ENCODE assay signal across 12 mouse cellular contexts in the genomic region with DNA sequence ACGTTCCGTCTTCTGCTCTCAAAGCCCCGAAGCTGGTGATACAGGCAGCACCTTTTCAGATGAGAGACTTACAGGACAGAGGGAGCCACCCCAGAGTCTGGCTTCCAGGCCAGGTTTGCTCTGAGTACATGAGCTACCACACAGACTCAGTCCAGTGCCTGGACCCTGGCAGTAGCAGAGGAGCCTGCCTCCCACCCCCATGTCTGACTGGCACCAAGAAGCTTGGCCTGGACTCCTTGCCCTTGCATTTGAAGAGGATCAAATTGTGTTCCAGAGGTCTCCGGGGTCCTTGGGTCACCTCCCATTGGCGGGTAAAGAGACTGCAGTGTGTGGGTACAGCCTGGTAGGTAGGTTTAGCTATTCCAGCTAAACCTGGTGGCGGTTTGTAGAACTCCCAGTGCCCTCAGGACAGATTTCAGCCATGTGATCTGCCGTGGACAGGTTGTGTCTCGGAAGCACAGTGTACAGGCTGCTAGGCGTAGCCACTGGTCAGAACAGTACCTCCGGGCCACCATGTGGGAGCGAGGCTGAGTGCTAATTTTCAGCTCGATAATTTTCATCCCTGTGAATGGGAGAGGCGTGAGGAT. TPM values are rescaled to one million over a fixed set of nuclear protein-coding genes. Genes with fewer than 3 reads are reported as not detected.
DNase-seq lines count a peak whose midpoint lies in the region; ATAC-seq and TF ChIP-seq lines count a peak whose summit lies in the region.
"Had no signal": no experiment of that assay in that cellular context is flagged by ENCODE, and none has a peak within 500 bp of the region (broad histone marks: within the 10 kb centered on the region; RNA-seq: fewer than 3 reads in every experiment).

No protein-coding gene starts in this region.

- TF ChIP-seq CTCF in midbrain, postnatal 0 days (IDR thresholded peaks at IDR 0.05) = no peak; the same call in 1 of the 2 replicates
- no peak for TF ChIP-seq CTCF in stomach, postnatal 0 days (IDR thresholded peaks at IDR 0.05; ENCODE audit: low read depth)

- 92% methylated on average over 13 of the region's 13 CpGs for WGBS in hindbrain, embryonic 12.5 days
- 94% methylated on average over 13 of the region's 13 CpGs for WGBS in hindbrain, embryonic 11.5 days
- 88% methylated on average over 13 of the region's 13 CpGs for WGBS in midbrain, embryonic 15.5 days
- 90% methylated on average over 13 of the region's 13 CpGs for WGBS in midbrain, postnatal 0 days
- WGBS in stomach, postnatal 0 days = 81% methylated on average over 13 of the region's 13 CpGs

- ATAC-seq in hindbrain, embryonic 12.5 days (ENCODE audit: low FRiP score) = no peak
- no peak for ATAC-seq in hindbrain, embryonic 11.5 days (ENCODE audit: low FRiP score)
- ATAC-seq in midbrain, embryonic 15.5 days (replicated peaks) = no peak
- ATAC-seq in midbrain, postnatal 0 days (ENCODE audit: low FRiP score) = no peak
- peak; percentile 27; the same call in 1 of the 2 replicates for ATAC-seq in stomach, postnatal 0 days (ENCODE audit: low FRiP score, low TSS enrichment)

- no peaks in the 10 kb centered on the region; the same call in 1 of the 2 replicates for H3K4me1 ChIP-seq in hindbrain, embryonic 12.5 days
- H3K4me1 ChIP-seq in hindbrain, embryonic 11.5 days (replicated peaks; ENCODE audit: control insufficient read depth, insufficient read depth, low read length) = no peaks in the 10 kb centered on the region
- peaks cover 16% of the 10 kb centered on the region; the same call in 1 of the 2 replicates for H3K4me1 ChIP-seq in midbrain, embryonic 15.5 days
- H3K4me1 ChIP-seq in midbrain, postnatal 0 days (ENCODE audit: insufficient read depth, low read length) = no peaks in the 10 kb centered on the region
- H3K4me1 ChIP-seq in stomach, postnatal 0 days (replicated peaks; ENCODE audit: control insufficient read depth, insufficient read depth) = 0 out of 2 replicates have a peak, but pooled peaks cover 2% of the 10 kb centered on the region

- H3K27me3 ChIP-seq in hindbrain, embryonic 12.5 days = no peaks in the 10 kb centered on the region
- no peaks in the 10 kb centered on the region for H3K27me3 ChIP-seq in hindbrain, embryonic 11.5 days (ENCODE audit: control insufficient read depth, insufficient read depth, low read length)
- H3K27me3 ChIP-seq in midbrain, embryonic 15.5 days (replicated peaks) = no peaks in the 10 kb centered on the region
- H3K27me3 ChIP-seq in midbrain, postnatal 0 days (ENCODE audit: insufficient read depth, low read length) = no peaks in the 10 kb centered on the region
- no peaks in the 10 kb centered on the region for H3K27me3 ChIP-seq in stomach, postnatal 0 days (ENCODE audit: control insufficient read depth, insufficient read depth, low read length)

- no peak overlapping the region for H3K4me3 ChIP-seq in hindbrain, embryonic 12.5 days
- no peak overlapping the region for H3K4me3 ChIP-seq in hindbrain, embryonic 11.5 days (ENCODE audit: low read depth, low read length)
- H3K4me3 ChIP-seq in midbrain, embryonic 15.5 days = no peak overlapping the region
- H3K4me3 ChIP-seq in midbrain, postnatal 0 days (ENCODE audit: low read depth, low read length) = no peak overlapping the region
- no peak overlapping the region for H3K4me3 ChIP-seq in stomach, postnatal 0 days (ENCODE audit: low read depth, low read length)

- peak overlapping the region; percentile 55; the same call in 1 of the 2 replicates for H3K27ac ChIP-seq in hindbrain, embryonic 12.5 days
- no peak overlapping the region for H3K27ac ChIP-seq in hindbrain, embryonic 11.5 days (ENCODE audit: low read depth, low read length)
- peak overlapping the region; percentile 28; the same call in 1 of the 2 replicates for H3K27ac ChIP-seq in midbrain, embryonic 15.5 days
- no peak overlapping the region for H3K27ac ChIP-seq in midbrain, postnatal 0 days (ENCODE audit: low read depth, low read length)
- H3K27ac ChIP-seq in stomach, postnatal 0 days (replicated peaks) = peak overlapping the region; percentile 80; the same call in 1 of the 2 replicates

- no peak overlapping the region for H3K9ac ChIP-seq in hindbrain, embryonic 12.5 days
- H3K9ac ChIP-seq in hindbrain, embryonic 11.5 days (ENCODE audit: low read depth, low read length) = no peak overlapping the region
- H3K9ac ChIP-seq in midbrain, embryonic 15.5 days = no peak overlapping the region
- no peak overlapping the region for H3K9ac ChIP-seq in midbrain, postnatal 0 days (replicated peaks; ENCODE audit: low read length, poor library complexity, severe bottlenecking)
- no peak overlapping the region for H3K9ac ChIP-seq in stomach, postnatal 0 days (ENCODE audit: low read length)

- H3K4me2 ChIP-seq in hindbrain, embryonic 12.5 days (replicated peaks) = no peak overlapping the region
- no peak overlapping the region for H3K4me2 ChIP-seq in hindbrain, embryonic 11.5 days (replicated peaks; ENCODE audit: low read depth, low read length)
- H3K4me2 ChIP-seq in midbrain, embryonic 15.5 days = no peak overlapping the region
- no peak overlapping the region for H3K4me2 ChIP-seq in midbrain, postnatal 0 days (ENCODE audit: low read depth, low read length, poor library complexity, severe bottlenecking)
- no peak overlapping the region for H3K4me2 ChIP-seq in stomach, postnatal 0 days (replicated peaks; ENCODE audit: low read depth)

- no peaks in the 10 kb centered on the region for H3K9me3 ChIP-seq in hindbrain, embryonic 12.5 days (replicated peaks)
- H3K9me3 ChIP-seq in hindbrain, embryonic 11.5 days (ENCODE audit: control insufficient read depth, low read length) = no peaks in the 10 kb centered on the region
- H3K9me3 ChIP-seq in midbrain, embryonic 15.5 days = no peaks in the 10 kb centered on the region
- no peaks in the 10 kb centered on the region for H3K9me3 ChIP-seq in midbrain, postnatal 0 days (ENCODE audit: low read length)
- H3K9me3 ChIP-seq in stomach, postnatal 0 days (ENCODE audit: control insufficient read depth, low read length) = no peaks in the 10 kb centered on the region

- peaks cover 70% of the 10 kb centered on the region for H3K36me3 ChIP-seq in hindbrain, embryonic 12.5 days
- peaks cover 3% of the 10 kb centered on the region; the same call in 1 of the 2 replicates for H3K36me3 ChIP-seq in hindbrain, embryonic 11.5 days (ENCODE audit: control insufficient read depth, insufficient read depth, low read length)
- peaks cover 21% of the 10 kb centered on the region; the same call in 1 of the 2 replicates for H3K36me3 ChIP-seq in midbrain, embryonic 15.5 days (replicated peaks)
- peaks cover 47% of the 10 kb centered on the region for H3K36me3 ChIP-seq in midbrain, postnatal 0 days (ENCODE audit: insufficient read depth, low read length)
- H3K36me3 ChIP-seq in stomach, postnatal 0 days (ENCODE audit: control insufficient read depth, insufficient read depth, low read length) = peaks cover 24% of the 10 kb centered on the region

- TF ChIP-seq EP300 in stomach, postnatal 0 days (optimal IDR thresholded peaks at IDR 0.05) = no peak

- DNase-seq in hindbrain, embryonic 11.5 days (ENCODE audit: low spot score) = no peak
- DNase-seq in midbrain, postnatal 0 days (ENCODE audit: low spot score) = no peak
- peak; percentile 46 for DNase-seq in kidney, postnatal 14 days
- no peak for DNase-seq in stomach, postnatal 0 days (ENCODE audit: low spot score)
- DNase-seq in cerebellum, postnatal 36 days = no peak
- no peak for DNase-seq in spleen, postnatal 36 days (ENCODE audit: low spot score in 2 of 2)
- DNase-seq: cerebellum, adult 2 months; lung, postnatal 14 days; spleen, adult 18-20 months; thymus, postnatal 14 days had no signal

RNA-seq across cellular contexts. Expression of a gene that starts 12.7 kb away (rescaled TPM):
- polyA plus RNA-seq in hindbrain, embryonic 12.5 days (2016; fragmentation: Nextera tagmentation; extraction: Ambion mirVana) = 210 and 216 TPM in 2 replicates
- polyA plus RNA-seq in hindbrain, embryonic 11.5 days (2014; fragmentation: Nextera tagmentation; extraction: Ambion mirVana) = 65.8 and 131 TPM in 2 replicates
- 262 and 279 TPM in 2 replicates for polyA plus RNA-seq in midbrain, embryonic 15.5 days (2015; fragmentation: Nextera tagmentation; extraction: Ambion mirVana)
- 364 and 388 TPM in 2 replicates for total RNA-seq in midbrain, postnatal 0 days (2014; rRNA removed)
- 241 and 251 TPM in 2 replicates for polyA plus RNA-seq in midbrain, postnatal 0 days (2015; fragmentation: Nextera tagmentation; extraction: Ambion mirVana)
- 200 and 202 TPM in 2 replicates for polyA plus RNA-seq in stomach, postnatal 0 days (2015; fragmentation: Nextera tagmentation; extraction: Ambion mirVana)

Comparison
In these comparisons a context has a peak if more than half of its experiments do, and no peak if none do; other contexts are left out.
1. H3K27ac ChIP-seq: peak in hindbrain, embryonic 12.5 days (single experiment), midbrain, embryonic 15.5 days (single experiment) and stomach, postnatal 0 days (single experiment); none in hindbrain, embryonic 11.5 days (single experiment) and midbrain, postnatal 0 days (single experiment).